Mouse (Mus musculus) retina, postnatal 7 days (tissue): ENCODE measurements around the gene Nedd9.
"Not testable (repeated sequence)": the region's sequence is repeated elsewhere in the genome, so short reads cannot be mapped to it uniquely, and the experiment has no call there.

Experiments
- DNase-seq: peaks from one replicate; pipeline ENCODE4 v3.0.0-alpha.2; 2012; ENCODE audit warnings: low read depth, low spot score

Nedd9 gene

DNA sequence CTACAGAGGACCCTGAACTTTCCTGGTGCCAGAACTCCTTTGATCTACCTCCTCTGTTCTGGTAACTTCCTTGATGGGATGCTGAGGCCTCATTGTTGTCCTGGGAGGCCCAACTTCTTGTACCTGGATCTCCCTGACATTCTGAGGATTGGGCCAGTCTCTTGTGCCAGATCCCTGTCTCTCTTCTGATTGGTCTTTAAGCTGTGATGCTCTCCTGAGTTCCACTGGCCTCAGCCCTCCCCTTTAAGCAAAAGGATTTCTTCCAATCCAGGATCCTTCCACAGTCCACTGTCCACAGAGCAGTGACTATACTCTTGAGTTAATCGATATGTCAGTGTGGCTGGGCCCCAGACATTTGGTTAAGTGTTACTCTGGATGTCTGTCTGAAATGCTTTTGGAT, 112.3 kb downstream of the Nedd9 start:
- no peak for DNase-seq

DNA sequence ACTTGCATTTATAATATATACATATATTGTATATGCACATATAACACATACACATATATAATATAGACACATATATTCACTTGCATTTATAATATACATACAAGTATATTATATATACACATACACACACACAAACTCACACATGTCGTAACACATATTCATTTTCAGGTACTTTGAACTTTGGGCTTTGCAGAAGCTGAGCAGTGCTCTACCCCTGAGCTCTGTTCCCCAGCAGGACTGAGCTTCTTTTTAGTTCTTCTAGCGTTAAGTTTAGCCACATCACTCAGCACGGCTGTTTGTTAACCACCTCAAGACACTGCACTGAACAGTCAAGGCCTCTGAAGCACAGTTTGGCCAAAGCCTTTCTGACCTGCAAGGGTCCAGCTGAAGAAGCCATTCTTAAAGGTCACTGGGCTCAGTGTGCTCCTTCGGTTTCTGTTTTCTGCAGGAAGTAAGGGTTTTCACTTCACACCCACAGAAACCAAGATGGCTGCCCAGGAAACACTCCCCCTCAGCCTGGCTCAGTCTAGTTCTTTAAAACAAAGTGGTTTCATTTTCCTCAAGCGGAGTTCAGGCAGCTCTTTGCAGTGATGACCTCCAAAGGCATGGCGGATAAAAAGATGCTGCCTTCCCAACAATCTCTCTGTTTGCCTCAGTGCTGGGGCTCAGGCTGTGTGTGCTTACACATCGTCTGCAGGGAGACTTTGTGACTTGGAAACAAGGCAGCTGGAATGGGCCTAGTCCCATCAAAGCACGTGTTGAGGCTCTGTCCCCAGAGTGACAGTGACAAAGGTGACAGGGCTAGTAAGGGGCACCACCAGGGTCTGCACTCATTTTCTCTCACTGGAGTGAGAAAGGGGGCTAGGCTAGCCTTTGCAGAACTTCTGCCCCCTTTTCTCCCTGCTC, 114.4 kb downstream of the Nedd9 start:
- DNase-seq, result no peak

DNA sequence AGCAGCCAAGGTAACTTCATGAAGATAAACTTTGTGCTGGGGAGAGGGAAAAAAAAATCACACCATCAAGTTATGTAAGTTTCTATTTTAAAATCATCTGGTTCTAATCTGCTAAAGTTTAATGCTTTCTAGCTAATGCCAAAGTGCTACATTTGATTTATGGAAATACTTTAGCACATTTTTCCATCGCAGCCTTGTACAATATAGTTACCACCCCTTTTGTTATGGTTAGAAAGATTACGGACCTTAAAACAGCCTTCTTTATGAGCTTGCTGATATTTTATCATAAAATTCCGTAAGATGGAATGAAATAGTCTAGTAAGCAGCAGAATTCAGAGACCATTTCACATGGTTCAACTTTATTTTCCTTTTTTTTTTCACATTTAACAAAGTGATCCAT, 115.6 kb downstream of the Nedd9 start:
- no peak for DNase-seq

DNA sequence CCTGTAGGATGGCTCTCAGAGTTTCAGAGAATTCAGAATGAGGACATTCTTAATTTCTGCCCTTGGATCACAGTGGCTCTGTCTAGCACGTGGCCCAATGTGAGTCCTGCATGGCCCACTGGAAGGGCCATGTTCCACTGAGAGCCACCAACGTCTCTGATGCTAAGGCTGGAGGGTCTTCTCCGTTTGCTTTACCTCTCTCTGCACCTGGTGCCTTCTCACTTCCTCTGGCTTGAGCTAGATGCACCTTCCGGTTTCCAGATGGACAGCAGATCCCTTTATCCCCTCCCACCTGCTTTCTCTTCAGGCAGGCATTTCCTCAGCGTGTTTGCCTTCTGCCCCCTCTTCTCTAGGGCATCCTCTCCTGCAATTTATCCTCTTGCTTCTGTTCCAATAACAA, 118.5 kb downstream of the Nedd9 start:
- DNase-seq, result no peak

DNA sequence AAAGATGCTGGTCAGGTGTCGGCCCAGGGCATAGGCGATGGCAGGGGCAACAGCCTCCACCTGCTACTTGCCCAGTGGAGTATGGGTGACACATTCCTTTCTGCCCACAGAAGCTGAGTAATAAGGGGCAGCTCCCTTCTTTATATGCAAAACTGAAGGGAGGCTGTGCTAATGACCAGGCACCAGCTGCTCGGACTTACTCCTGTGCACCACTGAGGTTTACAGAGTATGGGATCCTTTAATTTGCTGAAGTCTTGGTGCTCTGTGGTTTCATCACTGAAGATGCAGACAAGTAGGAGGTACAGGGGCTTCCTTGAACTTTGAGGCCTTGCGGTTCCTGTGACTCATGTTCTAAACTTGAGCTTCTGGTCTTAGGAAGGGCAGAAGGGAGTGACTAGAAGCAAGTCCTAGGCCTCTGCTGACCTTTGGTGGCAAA, 120.0 kb downstream of the Nedd9 start:
- no peak for DNase-seq

DNA sequence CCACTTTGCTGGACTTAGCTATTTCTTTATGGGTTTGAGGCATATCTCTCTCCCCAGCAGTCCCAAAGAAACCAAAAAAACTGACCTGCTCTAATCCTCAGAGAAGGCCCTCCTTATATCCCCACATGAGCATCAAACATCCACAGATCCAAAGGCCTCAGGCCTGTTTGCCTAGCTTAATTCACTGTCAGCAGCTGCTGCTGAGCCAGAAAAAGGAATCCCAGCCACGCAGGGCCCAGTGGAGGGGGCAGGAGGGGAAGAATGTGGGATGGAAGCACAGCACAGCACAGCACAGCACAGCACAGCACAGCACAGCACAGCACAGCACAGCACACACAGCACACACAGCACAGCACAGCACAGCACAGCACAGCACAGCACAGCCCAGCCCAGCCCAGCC, 120.6 kb downstream of the Nedd9 start:
- not testable (repeated sequence) for DNase-seq

DNA sequence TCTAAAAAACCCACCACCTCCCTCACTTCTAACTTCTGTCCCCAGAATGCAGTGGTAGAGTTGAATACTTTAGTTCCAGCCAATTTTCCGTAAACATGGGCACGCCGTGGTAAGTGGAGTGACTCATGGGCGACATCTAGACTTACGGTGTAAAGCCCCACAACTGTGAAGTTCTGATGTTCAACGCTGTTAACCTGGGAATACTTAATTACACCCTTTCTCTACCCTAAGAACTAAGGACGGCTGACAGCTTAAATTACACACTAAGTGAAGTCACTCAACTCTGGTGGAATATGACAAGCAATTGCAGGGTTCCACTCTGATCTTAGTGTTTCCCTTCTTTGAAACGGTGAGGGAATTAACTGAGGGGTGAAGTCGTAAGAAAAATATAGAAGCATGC, 122.9 kb downstream of the Nedd9 start:
- no peak for DNase-seq

DNA sequence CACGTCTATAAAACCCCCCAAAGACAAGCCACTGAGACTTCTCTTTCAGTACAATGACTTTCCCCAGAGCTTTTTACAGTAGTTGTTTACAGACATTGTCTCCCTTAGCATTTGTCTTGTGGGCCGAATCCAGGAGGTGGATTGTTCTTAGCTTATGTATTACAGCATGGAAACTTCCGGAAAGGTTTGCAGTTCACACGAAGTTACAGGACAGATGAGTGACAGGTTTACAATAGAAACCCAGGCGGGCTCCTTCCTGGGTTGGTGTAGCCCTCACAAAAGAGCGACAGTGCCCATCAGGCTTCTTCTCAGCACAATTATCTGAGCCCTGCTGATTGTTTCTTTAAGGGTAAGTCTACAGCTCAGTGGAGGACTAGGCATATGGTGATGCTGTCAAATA, 124.3 kb downstream of the Nedd9 start:
- DNase-seq, result no peak

DNA sequence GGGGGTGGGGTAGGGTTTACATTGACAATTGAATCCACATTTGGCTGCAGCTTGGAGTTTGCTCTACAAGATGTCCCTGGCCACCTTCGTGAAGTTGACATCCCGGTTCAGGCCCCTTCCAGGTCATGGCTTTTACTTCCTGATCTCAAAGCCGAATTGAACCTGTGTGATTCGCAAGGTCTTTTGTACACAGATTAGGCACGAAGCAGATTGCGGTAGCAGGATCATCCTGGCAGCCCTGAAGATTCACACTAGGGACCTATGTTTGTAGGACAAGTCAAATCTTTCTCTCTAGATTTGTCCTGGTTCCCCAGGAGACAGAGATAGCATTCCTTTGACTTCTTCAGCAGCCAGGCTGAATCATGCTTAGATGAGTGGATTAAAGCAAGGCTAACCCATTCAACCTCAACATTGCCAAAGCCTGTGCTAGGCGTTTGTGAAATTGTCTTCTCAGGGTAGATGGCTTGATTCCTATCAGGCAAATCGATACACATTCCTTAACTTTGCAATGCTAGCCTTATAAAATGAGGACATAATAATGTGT, 126.8 kb downstream of the Nedd9 start:
- no peak for DNase-seq

DNA sequence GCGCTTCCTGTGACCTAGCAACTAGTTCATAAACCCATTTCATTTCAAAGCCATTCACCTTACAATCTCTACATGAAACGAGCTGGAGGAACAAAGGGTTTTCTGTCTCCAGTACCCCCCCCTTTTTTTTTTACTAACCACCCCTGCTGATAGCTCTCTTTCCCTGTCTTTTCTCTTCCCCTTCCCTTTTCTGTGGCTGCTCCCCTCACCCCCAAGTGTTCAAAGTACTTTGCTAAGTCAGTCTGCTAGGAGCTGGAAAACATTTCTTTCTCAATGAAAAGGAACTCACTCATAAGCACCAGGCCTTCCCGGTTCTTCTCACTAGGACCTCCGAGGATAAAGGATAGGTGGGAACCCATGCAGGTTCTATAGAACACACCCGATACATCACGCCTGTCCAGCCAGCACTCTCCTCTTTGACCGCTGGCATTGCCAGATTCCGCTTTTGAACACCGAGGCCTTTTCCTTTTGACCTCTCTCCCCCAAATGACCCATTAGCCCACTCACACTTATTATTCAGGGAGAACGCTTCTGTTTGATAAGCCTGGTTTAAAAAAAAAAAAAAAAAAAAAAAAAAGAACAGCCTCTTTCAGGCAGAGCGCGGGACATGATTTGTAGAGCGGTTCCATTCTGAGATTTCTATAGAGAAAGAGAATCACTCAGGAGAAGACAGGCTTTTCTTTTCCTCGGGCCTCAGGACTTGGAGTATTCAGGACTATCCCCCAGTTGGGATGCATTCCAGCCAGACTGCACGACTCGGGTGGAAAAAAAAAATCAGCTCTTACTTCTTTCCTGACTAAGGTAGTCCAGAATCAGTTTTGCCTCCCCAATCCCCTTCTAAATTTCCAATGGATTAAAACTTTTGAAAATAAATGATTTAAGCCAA, 127.6 kb downstream of the Nedd9 start:
- no peak for DNase-seq

DNA sequence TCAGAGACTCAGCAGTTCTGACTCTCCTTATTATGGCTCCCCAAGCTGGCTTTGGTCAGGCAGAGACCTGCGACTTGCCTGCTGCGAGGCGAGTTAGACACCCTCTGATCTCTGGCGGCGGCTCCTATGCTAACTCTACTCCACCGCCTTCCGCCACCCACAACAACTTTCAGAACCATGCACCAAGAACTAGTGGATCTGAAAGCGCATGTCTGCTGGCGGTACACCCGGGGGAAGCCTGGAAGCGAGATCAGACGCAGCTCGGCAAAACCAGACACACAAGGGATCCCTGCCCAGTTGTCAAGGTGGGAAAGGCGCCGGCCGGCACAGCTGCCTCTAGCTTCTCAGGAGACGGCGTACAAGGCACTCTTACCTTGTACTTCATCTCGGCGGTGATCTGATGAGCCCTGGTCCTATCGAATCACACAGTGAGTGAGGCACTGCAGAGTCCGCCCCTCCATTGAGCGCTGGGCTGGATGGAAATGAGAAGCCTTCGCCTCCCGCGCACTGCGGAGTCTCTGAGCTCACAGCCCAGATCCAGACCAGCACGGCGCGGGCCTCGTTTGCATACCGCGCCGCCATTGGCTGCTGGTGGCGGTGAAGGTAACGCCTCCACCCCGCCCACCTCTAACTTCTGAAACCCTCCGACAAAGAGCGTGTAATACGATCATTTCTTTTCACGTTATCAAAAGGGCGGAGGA, 128.5 kb downstream of the Nedd9 start:
- peak; percentile 73 for DNase-seq

DNA sequence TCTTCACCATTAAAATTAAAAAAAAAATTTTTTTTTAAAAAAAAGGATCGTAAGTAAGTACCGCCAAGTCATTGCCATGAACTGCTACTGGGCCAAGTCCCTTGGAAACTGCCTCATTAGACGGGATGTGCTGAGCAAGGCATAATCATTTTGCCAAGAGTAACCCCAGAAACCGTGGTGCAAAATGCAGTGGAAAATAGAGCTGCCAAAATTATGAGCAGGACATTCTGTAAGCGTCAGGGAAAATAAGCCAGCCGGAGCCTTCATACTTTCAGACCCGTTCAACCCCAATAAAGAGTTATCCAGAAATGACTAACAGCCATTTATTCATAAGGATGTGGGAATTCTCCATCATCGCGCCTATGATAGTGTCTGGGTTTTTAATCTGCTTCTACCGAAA, 129.2 kb downstream of the Nedd9 start:
- DNase-seq, result no peak

DNA sequence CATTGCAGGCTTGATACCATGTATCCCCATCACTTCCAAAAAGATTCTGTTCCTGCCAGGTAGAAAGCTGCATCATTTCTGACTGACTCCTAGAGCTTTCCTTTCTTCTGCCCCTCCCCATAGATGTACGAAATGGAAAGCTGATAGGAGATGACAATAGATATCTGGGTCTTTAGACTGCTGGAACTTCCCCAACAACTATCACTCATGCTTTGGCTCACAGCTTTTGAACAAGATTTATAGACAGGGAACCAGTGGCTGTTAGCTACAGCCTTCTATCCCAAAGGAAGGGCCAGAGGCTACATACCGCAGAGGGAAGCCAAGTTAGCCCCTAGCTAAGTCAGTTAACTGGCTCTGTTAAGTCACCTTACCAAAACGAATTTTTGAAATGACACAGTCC, 129.6 kb downstream of the Nedd9 start:
- DNase-seq, result no peak

DNA sequence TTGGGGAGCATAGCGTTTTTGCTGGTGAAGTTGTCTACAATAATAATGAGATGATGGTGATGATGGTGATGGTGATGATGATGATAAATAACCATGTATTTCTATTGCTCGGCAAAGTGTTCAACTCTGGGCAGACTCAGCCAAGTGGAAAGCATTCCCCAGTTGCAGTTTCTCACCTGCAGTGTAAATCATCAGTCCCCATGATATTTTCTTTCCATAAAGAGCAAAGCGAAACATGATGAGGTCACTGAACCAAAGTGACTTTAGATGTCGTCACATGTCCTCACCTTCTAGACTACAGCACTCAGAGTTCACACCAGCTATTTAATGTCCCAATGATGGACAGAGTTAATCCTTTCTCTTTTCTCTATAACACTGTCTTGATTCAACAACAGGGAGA, 130.0 kb downstream of the Nedd9 start:
- DNase-seq, result no peak

DNA sequence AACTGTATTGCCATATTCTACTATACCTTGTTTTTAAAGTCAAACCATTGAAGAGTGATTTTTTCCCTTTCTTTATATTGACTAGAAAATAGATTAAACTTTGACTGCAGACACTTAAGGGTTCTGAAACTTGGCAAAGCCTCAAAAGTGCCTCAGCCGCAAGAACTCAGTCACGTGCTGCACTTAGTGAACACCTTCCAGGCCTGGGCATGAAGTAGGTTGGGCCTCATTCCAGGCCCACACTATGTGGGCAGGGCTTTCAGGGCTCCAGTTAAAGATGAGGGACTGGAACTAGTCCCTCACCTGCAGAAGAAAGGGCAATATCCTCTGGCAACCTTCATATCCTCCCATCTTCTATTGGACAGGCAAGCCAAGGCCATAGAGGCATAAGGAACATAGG, 131.6 kb downstream of the Nedd9 start:
- DNase-seq, result no peak

DNA sequence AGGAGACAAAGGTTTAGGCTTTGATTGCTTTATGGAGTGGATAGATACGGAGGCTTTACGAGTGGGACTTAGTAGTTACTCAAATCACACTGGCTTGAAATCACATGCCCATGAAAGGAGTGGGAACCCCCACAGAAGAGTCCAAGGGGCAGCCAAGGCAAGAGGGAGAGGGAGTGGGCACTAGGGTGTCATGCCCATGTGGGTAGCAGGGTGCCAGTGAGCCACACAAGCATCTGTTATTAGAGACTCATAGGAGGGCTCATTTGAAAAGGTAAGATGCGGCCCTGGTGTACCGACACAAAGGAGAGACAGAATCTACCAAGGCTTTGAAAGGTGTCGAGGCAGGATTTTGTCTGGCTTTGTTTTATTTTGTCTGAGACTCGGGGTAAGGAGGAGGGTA, 132.6 kb downstream of the Nedd9 start:
- no peak for DNase-seq

DNA sequence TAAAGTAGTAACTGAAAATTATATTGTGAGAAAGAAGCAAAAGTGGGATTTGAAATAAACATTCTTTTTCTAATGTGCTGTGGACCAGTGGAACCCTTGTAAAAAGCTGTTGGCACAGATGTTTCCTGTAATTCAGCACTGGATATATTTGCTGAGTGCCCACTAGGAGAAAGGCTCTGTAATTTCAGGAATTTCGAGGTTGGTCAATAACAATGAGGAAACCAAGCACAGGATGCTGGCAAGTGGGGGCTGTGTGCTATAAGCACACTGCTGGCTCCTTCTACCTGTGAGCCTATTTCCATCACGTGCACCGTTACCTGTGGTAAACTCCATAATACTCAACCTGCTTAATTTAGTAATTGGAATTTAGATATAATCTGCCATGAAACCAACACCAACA, 133.5 kb downstream of the Nedd9 start:
- DNase-seq, result no peak

DNA sequence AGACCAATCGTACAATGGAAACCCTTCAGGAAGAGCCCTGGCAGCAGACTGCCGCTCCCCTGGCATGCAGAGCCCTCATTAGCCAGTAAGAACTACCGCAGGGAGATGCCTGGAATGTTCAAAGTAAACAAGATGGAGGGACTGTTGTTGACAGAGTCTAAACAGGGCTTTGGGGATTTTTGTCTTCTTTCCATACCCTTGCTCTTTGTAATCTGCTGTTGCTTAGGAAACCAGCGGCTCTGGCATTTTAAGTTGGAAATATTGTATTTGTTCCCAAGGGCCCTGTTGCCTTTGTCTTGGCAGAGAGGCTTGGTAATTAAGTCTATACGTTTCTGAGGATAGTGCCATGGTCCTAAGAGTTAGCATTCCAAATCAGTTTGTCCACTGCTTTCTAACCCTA, 134.8 kb downstream of the Nedd9 start:
- DNase-seq, result no peak

DNA sequence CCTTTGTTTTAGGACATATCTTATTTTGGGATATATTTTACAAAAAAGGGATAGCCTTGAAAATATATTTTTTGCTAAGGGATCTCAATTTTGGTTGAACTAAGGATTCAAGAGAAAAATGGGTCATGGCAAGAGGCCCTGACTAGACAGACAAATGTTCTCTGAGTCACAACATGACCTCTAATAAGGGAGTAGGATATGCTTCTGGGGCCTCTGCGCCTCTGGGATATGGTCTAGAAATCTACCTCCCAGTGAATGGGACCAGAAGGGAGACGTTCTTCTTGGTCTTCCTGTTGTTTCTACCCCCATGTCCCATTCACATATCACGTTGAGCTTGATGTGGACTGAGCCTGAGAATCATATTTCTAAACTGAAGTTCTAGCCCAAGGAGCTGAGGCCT, 136.6 kb downstream of the Nedd9 start:
- DNase-seq, result no peak

DNA sequence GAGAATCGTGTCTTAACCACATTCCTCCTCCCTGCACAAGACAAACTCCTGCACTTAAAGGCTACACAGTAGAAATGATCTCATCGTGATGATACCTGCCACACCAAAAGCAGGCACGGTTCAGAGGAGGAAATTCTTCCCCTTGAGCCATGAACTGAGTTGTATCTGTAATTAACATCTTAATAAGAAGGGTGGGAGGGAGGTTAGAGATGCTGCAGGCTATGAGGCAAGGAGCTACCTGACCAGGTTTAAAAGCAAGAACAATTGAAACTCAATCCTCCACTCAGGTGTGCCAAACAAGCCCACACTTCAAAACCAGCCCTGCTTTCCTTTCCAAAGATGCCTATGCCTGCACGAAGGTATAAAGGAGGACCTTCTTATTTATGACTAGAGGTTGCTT, 137.4 kb downstream of the Nedd9 start:
- DNase-seq, result no peak

DNA sequence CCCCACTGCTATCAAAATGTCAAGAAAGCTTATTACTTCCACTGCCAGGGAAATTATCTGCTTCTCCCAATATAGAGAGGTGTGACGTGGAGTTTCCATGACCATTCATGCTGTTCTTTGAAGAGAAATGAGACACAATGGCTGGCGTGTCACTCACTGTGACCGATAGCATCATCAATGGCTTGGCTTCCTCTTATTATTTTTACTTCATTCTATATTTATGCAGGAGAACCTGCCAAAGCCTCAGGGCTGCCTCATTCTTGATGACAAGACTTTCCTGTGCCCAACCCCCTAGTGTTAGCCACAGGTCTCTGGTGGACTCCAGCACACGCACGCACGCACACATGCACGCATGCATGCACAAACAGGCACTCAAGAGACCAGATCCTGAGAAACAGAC, 141.4 kb downstream of the Nedd9 start:
- no peak for DNase-seq

DNA sequence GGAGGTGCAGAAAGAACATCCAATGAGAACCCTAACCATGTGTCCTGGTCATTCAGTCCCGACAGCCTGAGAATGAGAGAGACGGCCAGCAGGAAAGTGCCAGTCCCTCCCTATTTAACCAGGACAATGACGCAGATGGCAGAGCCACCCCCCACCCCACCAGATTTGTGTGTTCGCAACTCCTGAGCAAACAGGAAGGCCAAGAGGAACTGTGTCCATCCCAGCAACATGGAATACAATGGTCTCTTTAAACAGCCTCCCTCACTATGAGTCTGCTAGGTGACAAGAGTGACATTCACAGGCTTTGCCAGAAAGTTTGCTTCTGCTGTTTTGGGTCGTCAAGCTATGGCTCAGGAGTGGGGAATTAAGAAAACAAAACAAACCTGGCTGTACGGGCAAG, 141.9 kb downstream of the Nedd9 start:
- DNase-seq, result no peak
